Mouse (Mus musculus): Measurements from ENCODE around the gene Cym.

The Cym gene

GRCm38 (mm10) chr3:107218572-107218971 lies 3.0 kb downstream of the Cym start:
- DNase-seq, result no peak

GRCm38 (mm10) chr3:107217101-107217480 lies 4.4 kb downstream of the Cym start:
- no peak for DNase-seq

- DNase-seq, result no peak
Measured at GRCm38 (mm10) chr3:107216400-107217100, 5.0 kb downstream of the Cym start.

- DNase-seq, result no peak
Measured at GRCm38 (mm10) chr3:107214606-107215005, 6.9 kb downstream of the Cym start.

- DNase-seq, result peak; percentile 13
Measured at GRCm38 (mm10) chr3:107207625-107208253, 13.8 kb downstream of the Cym start.

GRCm38 (mm10) chr3:107206490-107207150 lies 14.9 kb downstream of the Cym start:
- no peak for DNase-seq

GRCm38 (mm10) chr3:107205994-107206393 lies 15.5 kb downstream of the Cym start:
- peak; percentile 88 for DNase-seq

- no peak for DNase-seq
Measured at GRCm38 (mm10) chr3:107205170-107205569, 16.4 kb downstream of the Cym start.

- DNase-seq, result no peak
Measured at GRCm38 (mm10) chr3:107204413-107204812, 17.1 kb downstream of the Cym start.

GRCm38 (mm10) chr3:107201310-107202180 lies 20.0 kb downstream of the Cym start:
- DNase-seq, result no peak

- DNase-seq, result peak; percentile 48
Measured at GRCm38 (mm10) chr3:107188226-107188899, 33.2 kb downstream of the Cym start.

- no peak for DNase-seq
Measured at GRCm38 (mm10) chr3:107187022-107187421, 34.5 kb downstream of the Cym start.

- no peak for DNase-seq
Measured at GRCm38 (mm10) chr3:107185597-107185996, 35.9 kb downstream of the Cym start.

GRCm38 (mm10) chr3:107183178-107183577 lies 38.4 kb downstream of the Cym start:
- peak; percentile 22 for DNase-seq

GRCm38 (mm10) chr3:107182756-107183155 lies 38.8 kb downstream of the Cym start, which contains the start of gene Kcna10:
Kcna10 (plus strand) TSS chr3:107183056.
- no peak for DNase-seq

- no peak for DNase-seq
Measured at GRCm38 (mm10) chr3:107180860-107181259, 40.7 kb downstream of the Cym start.

GRCm38 (mm10) chr3:107176501-107176900 lies 45.0 kb downstream of the Cym start:
- no peak for DNase-seq

GRCm38 (mm10) chr3:107175486-107175885 lies 46.0 kb downstream of the Cym start:
- DNase-seq, result no peak

GRCm38 (mm10) chr3:107172556-107172955 lies 49.0 kb downstream of the Cym start:
- DNase-seq, result no peak

GRCm38 (mm10) chr3:107171964-107172363 lies 49.6 kb downstream of the Cym start:
- peak; percentile 43 for DNase-seq

- DNase-seq, result no peak
Measured at GRCm38 (mm10) chr3:107169552-107169951, 52.0 kb downstream of the Cym start.

GRCm38 (mm10) chr3:107162741-107163140 lies 58.8 kb downstream of the Cym start:
- no peak for DNase-seq

All from kidney, postnatal 10 days (tissue).